Mouse (Mus musculus) thymus, adult 2 months (tissue): ENCODE results near the gene Fut8.

ENCODE experiments used
- CTCF ChIP-seq: fragments of 200-500 bp; IDR thresholded peaks from 2 replicates; pipeline ENCODE4 v1.5.1; 2012; ENCODE audit warnings: mild to moderate bottlenecking, control low read depth, low read length, moderate library complexity, borderline replicate concordance; ENCODE audit not compliant: control insufficient read depth, poor library complexity, insufficient read depth; ENCODE audit errors: extremely low read depth
- POLR2A ChIP-seq: fragments of 200-500 bp; IDR thresholded peaks from 2 replicates; pipeline ENCODE4 v1.6.1; 2012; ENCODE audit warnings: mild to moderate bottlenecking, low read length, control low read depth, moderate library complexity; ENCODE audit not compliant: control insufficient read depth, poor library complexity, insufficient read depth; ENCODE audit errors: extremely low read depth

GRCm38 (mm10) chr12:77262650-77263049, 24.7 kb downstream of the Fut8 start:
- no peak for TF ChIP-seq CTCF
- TF ChIP-seq POLR2A, result no peak
